Comparison of ENCODE assay signal across 8 mouse cellular contexts in genomic region chr7:34133117-34133762, GRCm38 (mm10). TPM values are rescaled to one million over a fixed set of nuclear protein-coding genes. Genes with fewer than 3 reads are reported as not detected.
DNase-seq lines count a peak whose midpoint lies in the region; ATAC-seq and TF ChIP-seq lines count a peak whose summit lies in the region.

Gene Wtip, minus strand, starts transcription at chr7:34133268.

- peak within 1 kb of the TSS; percentile 95 for H3K27ac ChIP-seq in embryonic facial prominence, embryonic 10.5 days (replicated peaks)
- peak within 1 kb of the TSS; percentile 75 for H3K27ac ChIP-seq in intestine, postnatal 0 days (ENCODE audit: low read depth, low read length)
- H3K27ac ChIP-seq in limb, embryonic 12.5 days = peak within 1 kb of the TSS; percentile 89
- H3K27ac ChIP-seq in midbrain, embryonic 15.5 days = peak within 1 kb of the TSS; percentile 73

- DNase-seq in embryonic facial prominence, embryonic 10.5 days (ENCODE audit: low spot score) = peak; percentile 94
- DNase-seq in heart, adult 11 months = peak; percentile 99
- peak; percentile 93 for DNase-seq in testis, postnatal 10 days (ENCODE audit: low spot score)

- H3K9me3 ChIP-seq in megakaryocyte, embryonic 14.5 days = no peaks in the 10 kb centered on the region
- H3K9me3 ChIP-seq in embryonic facial prominence, embryonic 10.5 days = no peaks in the 10 kb centered on the region
- no peaks in the 10 kb centered on the region for H3K9me3 ChIP-seq in intestine, postnatal 0 days (ENCODE audit: control insufficient read depth)
- no peaks in the 10 kb centered on the region for H3K9me3 ChIP-seq in limb, embryonic 12.5 days
- H3K9me3 ChIP-seq in midbrain, embryonic 15.5 days = no peaks in the 10 kb centered on the region

- no peak for TF ChIP-seq CTCF in intestine, postnatal 0 days (IDR thresholded peaks at IDR 0.05; ENCODE audit: low read depth)

- H3K9ac ChIP-seq in intestine, postnatal 0 days (ENCODE audit: low read depth, low read length) = peak within 1 kb of the TSS; percentile 87
- H3K9ac ChIP-seq in limb, embryonic 12.5 days (replicated peaks) = peak within 1 kb of the TSS; percentile 94
- peak within 1 kb of the TSS; percentile 56 for H3K9ac ChIP-seq in midbrain, embryonic 15.5 days

- ATAC-seq in megakaryocyte, adult 5-6 weeks (ENCODE audit: poor library complexity, severe bottlenecking) = no peak
- peak; percentile 80 for ATAC-seq in intestine, postnatal 0 days
- ATAC-seq in limb, embryonic 12.5 days (ENCODE audit: insufficient number of reproducible peaks, insufficient read depth, low FRiP score, low TSS enrichment, low read depth) = peak; percentile 87
- ATAC-seq in midbrain, embryonic 15.5 days (replicated peaks) = peak; percentile 83

- no peaks in the 10 kb centered on the region for H3K36me3 ChIP-seq in megakaryocyte, embryonic 14.5 days (replicated peaks; ENCODE audit: low read length)
- H3K36me3 ChIP-seq in embryonic facial prominence, embryonic 10.5 days (replicated peaks) = peaks cover 11% of the 10 kb centered on the region
- H3K36me3 ChIP-seq in intestine, postnatal 0 days (ENCODE audit: control insufficient read depth, insufficient read depth) = no peaks in the 10 kb centered on the region
- H3K36me3 ChIP-seq in limb, embryonic 12.5 days = peaks cover 12% of the 10 kb centered on the region; the same call in 1 of the 2 replicates
- H3K36me3 ChIP-seq in midbrain, embryonic 15.5 days (replicated peaks) = no peaks in the 10 kb centered on the region

- 4% methylated on average over 64 of the region's 65 CpGs for WGBS in embryonic facial prominence, embryonic 10.5 days
- WGBS in intestine, postnatal 0 days = 2% methylated on average over 33 of the region's 65 CpGs
- 2% methylated on average over 50 of the region's 65 CpGs for WGBS in limb, embryonic 12.5 days
- WGBS in midbrain, embryonic 15.5 days = 2% methylated on average over 34 of the region's 65 CpGs

- peak within 1 kb of the TSS; percentile 89 for H3K4me3 ChIP-seq in megakaryocyte, embryonic 14.5 days (replicated peaks)
- peak within 1 kb of the TSS; percentile 87 for H3K4me3 ChIP-seq in embryonic facial prominence, embryonic 10.5 days
- H3K4me3 ChIP-seq in intestine, postnatal 0 days (ENCODE audit: low read depth, low read length) = peak within 1 kb of the TSS; percentile 71
- peak within 1 kb of the TSS; percentile 91 for H3K4me3 ChIP-seq in limb, embryonic 12.5 days (replicated peaks)
- peak within 1 kb of the TSS; percentile 67 for H3K4me3 ChIP-seq in midbrain, embryonic 15.5 days

- H3K27me3 ChIP-seq in megakaryocyte, embryonic 14.5 days (replicated peaks) = peaks cover 63% of the 10 kb centered on the region
- no peaks in the 10 kb centered on the region for H3K27me3 ChIP-seq in embryonic facial prominence, embryonic 10.5 days (replicated peaks; ENCODE audit: low read depth, poor library complexity, severe bottlenecking)
- H3K27me3 ChIP-seq in intestine, postnatal 0 days (replicated peaks; ENCODE audit: control insufficient read depth, insufficient read depth, low read length) = no peaks in the 10 kb centered on the region
- H3K27me3 ChIP-seq in limb, embryonic 12.5 days = no peaks in the 10 kb centered on the region
- no peaks in the 10 kb centered on the region for H3K27me3 ChIP-seq in midbrain, embryonic 15.5 days (replicated peaks)

- peak within 1 kb of the TSS; percentile 87 for H3K4me2 ChIP-seq in intestine, postnatal 0 days (replicated peaks; ENCODE audit: low read depth)
- peak within 1 kb of the TSS; percentile 67 for H3K4me2 ChIP-seq in limb, embryonic 12.5 days
- H3K4me2 ChIP-seq in midbrain, embryonic 15.5 days = peak within 1 kb of the TSS; percentile 79

- H3K4me1 ChIP-seq in megakaryocyte, embryonic 14.5 days = peaks cover 12% of the 10 kb centered on the region
- peaks cover 25% of the 10 kb centered on the region for H3K4me1 ChIP-seq in embryonic facial prominence, embryonic 10.5 days
- H3K4me1 ChIP-seq in intestine, postnatal 0 days (replicated peaks; ENCODE audit: control insufficient read depth, insufficient read depth, low read length) = no peaks in the 10 kb centered on the region
- peaks cover 27% of the 10 kb centered on the region for H3K4me1 ChIP-seq in limb, embryonic 12.5 days (replicated peaks)
- H3K4me1 ChIP-seq in midbrain, embryonic 15.5 days = peaks cover 24% of the 10 kb centered on the region

RNA-seq across cellular contexts. Expression of gene Wtip, which starts in this region (rescaled TPM):
- 1.2 and 1.7 TPM in 2 replicates for polyA plus RNA-seq in megakaryocyte, embryonic 14.5 days (2012; ENCODE audit: insufficient read depth, low replicate concordance)
- 0.09 and 0.14 TPM in 2 replicates for total RNA-seq in megakaryocyte, adult 5-6 weeks (2015)
- 0.33 TPM in 1 of 2 replicates, not detected in the other for total RNA-seq in megakaryocyte, adult 5-6 weeks (2017)
- 6.2 and 7.2 TPM in 2 replicates for polyA plus RNA-seq in embryonic facial prominence, embryonic 10.5 days (2016; fragmentation: Nextera tagmentation; extraction: Ambion mirVana)
- polyA plus RNA-seq in intestine, postnatal 0 days (2015; fragmentation: Nextera tagmentation; extraction: Ambion mirVana) = 3.2 TPM in 2 replicates
- polyA plus RNA-seq in limb, embryonic 12.5 days (2016; fragmentation: Nextera tagmentation; extraction: Ambion mirVana) = 8.4 and 8.8 TPM in 2 replicates
- 4.3 and 6.4 TPM in 2 replicates for polyA plus RNA-seq in midbrain, embryonic 15.5 days (2015; fragmentation: Nextera tagmentation; extraction: Ambion mirVana)
